Mouse (Mus musculus): ENCODE results near the gene Agap3.

Agap3 gene

GRCm38 (mm10) chr5:24428596-24428995, 23.4 kb upstream of the Agap3 start:
- peak; percentile 76 for DNase-seq (ENCODE audit: low spot score)

GRCm38 (mm10) chr5:24433993-24434392, 18.0 kb upstream of the Agap3 start:
- DNase-seq (ENCODE audit: low spot score), result no peak

DNA sequence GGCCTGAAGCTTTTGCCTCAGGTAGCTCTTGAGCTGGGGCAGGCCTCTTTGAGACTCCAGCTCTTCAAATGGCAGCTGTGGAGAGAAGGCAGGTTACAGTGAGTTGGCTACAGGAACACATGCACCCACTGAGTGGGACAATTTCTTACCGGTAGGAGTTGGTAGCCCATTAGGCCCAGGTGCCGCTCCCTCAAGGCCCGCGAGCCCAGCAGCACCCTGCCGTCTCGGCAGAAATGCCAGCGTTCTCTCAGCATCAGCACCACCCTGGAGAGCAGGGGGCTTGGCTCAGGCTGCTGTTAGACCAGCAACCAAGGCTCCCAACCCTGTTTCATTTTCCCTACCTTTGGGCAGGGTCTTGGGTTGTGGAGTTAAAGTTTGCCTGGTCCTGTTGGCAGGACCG, 10.8 kb upstream of the Agap3 start:
- no peak for DNase-seq (ENCODE audit: low spot score)

GRCm38 (mm10) chr5:24442029-24442428, 9.9 kb upstream of the Agap3 start:
- no peak for DNase-seq (ENCODE audit: low spot score)

DNA sequence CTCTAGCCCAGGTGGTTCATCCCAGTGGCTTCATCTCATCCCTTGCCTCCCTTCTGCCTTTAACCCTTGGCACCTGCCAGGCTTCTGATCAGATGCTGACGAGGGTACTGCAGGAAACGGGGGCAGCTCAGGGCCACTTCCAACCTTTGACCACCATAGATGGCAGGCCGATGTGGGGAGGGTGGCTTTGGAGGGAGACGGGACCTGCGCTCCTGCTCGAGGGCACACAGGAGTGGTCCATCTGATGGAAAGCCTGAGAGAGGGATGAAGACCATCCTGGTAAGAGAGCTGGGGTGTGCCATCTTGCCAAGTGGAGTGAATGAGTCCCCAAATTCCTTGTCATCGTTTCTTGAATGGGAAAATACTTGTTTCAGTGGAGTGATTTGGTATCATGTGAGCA, 8.8 kb upstream of the Agap3 start:
- no peak for DNase-seq (ENCODE audit: low spot score)

DNA sequence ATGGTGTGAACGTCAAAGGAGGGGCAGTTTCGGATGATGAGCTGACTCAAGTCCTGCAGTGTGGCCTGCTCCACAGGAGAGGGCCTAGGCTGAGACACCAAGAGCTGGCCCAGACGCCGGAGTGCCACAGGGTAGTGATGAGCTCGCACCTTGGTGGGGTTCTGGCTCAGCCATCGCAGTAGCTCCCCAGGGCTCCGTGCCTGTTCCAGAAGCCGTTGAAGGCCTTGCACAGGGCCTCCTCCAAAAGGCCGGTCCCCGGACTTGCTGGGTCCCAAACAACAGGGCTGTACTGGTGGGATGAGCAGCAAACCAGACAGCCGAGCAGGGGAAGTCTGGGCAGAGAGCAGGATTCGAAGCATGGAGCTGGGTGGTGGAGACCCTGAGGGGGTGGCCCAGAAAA, 8.1 kb upstream of the Agap3 start:
- DNase-seq (ENCODE audit: low spot score), result no peak

- DNase-seq (ENCODE audit: low spot score), result peak; percentile 93
Observed at GRCm38 (mm10) chr5:24444746-24445427, 7.1 kb upstream of the Agap3 start, which contains the start of gene Fastk. Gene Fastk (minus strand): TSS chr5:24445287.

DNA sequence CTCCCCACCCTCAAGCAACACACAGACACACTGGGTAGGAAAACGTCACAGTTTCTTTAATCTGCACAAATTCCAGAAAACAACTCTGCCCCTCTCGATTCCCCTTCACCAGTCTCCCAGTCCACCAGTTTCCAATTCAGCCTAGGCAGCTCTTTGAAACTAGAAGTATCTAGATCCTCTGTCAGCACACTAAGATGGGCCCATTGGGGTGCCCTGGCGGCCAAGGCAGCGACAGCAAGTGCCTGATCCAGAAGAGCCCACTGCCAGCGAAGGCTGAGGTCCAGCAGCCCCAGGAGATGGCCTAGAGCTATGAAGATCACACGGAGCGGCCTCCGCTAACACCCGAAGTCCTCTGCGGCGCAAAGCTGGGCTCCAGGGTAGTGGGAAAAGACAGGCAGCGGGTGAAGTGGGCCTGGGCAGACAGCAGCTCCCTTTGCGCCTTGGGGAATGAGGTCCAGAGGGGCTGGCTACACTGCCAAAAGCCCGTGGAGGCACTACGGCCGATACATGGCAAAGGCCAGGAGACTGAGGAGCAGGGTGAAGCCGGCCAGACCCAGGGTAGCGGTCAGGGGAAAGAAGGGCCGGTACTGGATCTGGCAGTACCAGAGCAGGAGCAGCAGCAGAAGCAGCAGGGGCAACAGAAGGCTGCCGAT, 6.4 kb upstream of the Agap3 start:
- DNase-seq (ENCODE audit: low spot score), result no peak

- DNase-seq (ENCODE audit: low spot score), result no peak
Observed at GRCm38 (mm10) chr5:24446630-24447029, 5.3 kb upstream of the Agap3 start.

GRCm38 (mm10) chr5:24447624-24448298, 4.2 kb upstream of the Agap3 start, which contains the start of gene Tmub1:
Gene Tmub1 (minus strand): TSS chr5:24447854.
- DNase-seq (ENCODE audit: low spot score), result peak; percentile 94

GRCm38 (mm10) chr5:24451264-24452029, 530 bp upstream of the Agap3 start:
- peak; percentile 92 for DNase-seq (ENCODE audit: low spot score)

GRCm38 (mm10) chr5:24452691-24453233, 785 bp downstream of the Agap3 start:
- DNase-seq (ENCODE audit: low spot score), result peak; percentile 38

DNA sequence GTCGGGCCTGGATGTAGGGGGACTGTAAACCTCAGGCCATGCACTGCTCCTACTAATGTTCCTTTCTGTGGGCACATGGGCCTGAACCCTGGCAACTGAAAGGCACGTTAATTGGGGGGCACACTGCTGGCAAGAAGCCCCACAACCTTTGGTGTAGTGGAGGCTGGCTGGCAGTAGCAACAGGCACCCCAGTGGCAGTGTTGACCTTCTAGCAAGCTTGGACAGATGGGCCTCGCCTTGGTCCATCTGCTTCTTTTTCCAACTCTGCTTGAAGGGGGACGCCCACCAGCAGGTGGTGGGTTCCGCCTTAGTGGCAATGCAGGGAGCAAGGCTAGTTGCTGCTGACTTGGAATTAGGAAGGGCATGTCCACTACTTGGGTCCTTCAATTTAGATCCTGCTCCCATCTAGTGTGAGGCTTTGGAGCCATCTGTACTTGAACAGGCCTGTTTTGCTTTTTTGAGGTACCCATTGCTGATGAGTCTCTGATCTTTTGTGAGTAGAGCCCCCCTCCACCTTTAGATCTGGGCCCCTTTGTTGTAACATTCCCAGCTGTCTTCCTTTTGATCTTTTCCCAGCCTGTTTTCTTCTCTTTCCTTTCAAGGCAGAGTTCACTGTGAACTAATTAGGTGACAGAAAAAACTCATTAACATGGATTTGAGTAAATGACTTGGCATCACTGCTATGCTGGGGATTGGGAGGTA, 1.5 kb downstream of the Agap3 start:
- no peak for DNase-seq (ENCODE audit: low spot score)

- no peak for DNase-seq (ENCODE audit: low spot score)
Observed at GRCm38 (mm10) chr5:24453985-24454303, 2.0 kb downstream of the Agap3 start.

GRCm38 (mm10) chr5:24455076-24455475, 3.1 kb downstream of the Agap3 start:
- no peak for DNase-seq (ENCODE audit: low spot score)

DNA sequence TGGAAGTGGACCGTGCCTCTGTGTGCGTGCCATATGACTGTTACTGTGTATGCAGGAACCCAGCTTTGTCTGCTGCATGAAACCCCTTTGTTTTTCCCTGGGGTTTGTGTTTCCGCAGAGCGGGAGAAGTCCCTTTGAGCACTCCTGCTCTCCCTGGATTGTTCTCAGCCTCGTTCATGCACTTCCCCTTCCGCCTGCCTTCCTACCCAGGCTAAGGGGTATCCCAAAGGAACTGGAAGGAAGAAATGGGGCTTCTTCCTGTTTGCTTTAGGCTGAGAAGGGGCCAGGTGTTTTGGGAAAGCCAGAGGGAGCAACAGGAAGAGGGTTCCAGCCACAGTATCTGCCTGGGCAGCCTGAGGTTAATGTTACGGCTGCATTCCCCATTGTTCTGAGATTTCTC, 3.6 kb downstream of the Agap3 start:
- no peak for DNase-seq (ENCODE audit: low spot score)

GRCm38 (mm10) chr5:24466762-24467161, 14.8 kb downstream of the Agap3 start:
- no peak for DNase-seq (ENCODE audit: low spot score)

- peak; percentile 64 for DNase-seq (ENCODE audit: low spot score)
Observed at GRCm38 (mm10) chr5:24470600-24470999, 18.6 kb downstream of the Agap3 start.

DNA sequence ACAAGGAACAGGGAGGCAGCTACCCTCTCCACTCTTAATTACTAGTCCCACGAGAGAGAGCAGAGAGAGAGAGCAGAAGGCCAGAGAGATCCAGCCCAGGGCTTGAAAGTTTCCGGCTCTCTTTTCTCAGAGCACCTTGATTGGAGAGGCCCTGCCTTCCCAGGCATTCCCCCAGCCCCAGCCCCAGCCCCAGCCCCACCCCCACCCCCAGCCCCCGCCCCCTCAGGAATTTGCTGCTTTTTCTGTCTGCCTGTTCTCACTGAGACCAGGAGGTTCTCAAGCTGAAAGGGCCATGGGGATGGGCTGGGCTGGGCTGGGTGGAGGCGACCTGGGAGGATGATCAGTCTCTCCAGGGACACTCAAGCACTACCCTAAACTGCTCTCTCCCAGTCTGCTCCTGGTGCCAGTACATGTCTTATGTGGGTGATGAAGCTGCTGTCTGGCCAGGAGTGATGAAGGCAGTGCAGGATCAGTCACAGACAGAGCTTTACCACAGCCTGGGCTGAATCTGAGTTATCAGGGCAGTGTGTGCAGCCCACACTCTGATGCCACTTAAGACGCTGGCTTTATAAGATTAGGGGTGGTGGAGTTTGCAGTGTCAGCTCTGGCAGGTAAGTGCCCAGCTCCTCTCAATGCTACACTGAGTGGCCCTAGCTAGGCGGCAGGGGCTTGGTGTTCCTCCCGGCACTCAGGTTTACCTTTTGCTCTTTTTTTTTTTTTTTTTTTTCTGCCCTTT, 21.1 kb downstream of the Agap3 start:
- peak; percentile 72 for DNase-seq (ENCODE audit: low spot score)

- DNase-seq (ENCODE audit: low spot score), result peak; percentile 67
Observed at GRCm38 (mm10) chr5:24474025-24474722, 22.2 kb downstream of the Agap3 start.

Data from yolk sac, embryonic 10.5 days (tissue).